Mouse (Mus musculus) stomach, postnatal 0 days (tissue): Measurements from ENCODE around the gene Jazf1. TPM values are rescaled to one million over a fixed set of nuclear protein-coding genes. Genes with fewer than 3 reads are reported as not detected.

Source experiments
- ATAC-seq: fragments of 200-750 bp; cut with Nextera tagmentation; 2 replicates; pipeline ENCODE4 v1.8.0; 2017; ENCODE audit not compliant: low FRiP score, low TSS enrichment
- DNase-seq: peaks from one replicate; pipeline ENCODE4 v3.0.0-alpha.2; 2016; ENCODE audit warnings: low spot score
- H3K27ac ChIP-seq: fragments of 300-500 bp; sonication (generic); replicated peaks from 2 replicates; pipeline ENCODE4 v1.5.1; 2014; ENCODE audit warnings: mild to moderate bottlenecking, control low read depth
- H3K27me3 ChIP-seq: fragments of 300-500 bp; sonication (generic); 2 replicates; pipeline ENCODE4 v1.6.1; 2014; ENCODE audit warnings: low read length; ENCODE audit not compliant: control insufficient read depth, insufficient read depth
- H3K36me3 ChIP-seq: fragments of 300-500 bp; sonication (generic); 2 replicates; pipeline ENCODE4 v1.6.1; 2014; ENCODE audit warnings: low read length, mixed read lengths; ENCODE audit not compliant: control insufficient read depth, insufficient read depth
- H3K4me1 ChIP-seq: fragments of 300-500 bp; sonication (generic); replicated peaks from 2 replicates; pipeline ENCODE4 v1.6.1; 2014; ENCODE audit warnings: antibody characterized with exemption; ENCODE audit not compliant: control insufficient read depth, insufficient read depth
- H3K4me2 ChIP-seq: fragments of 300-500 bp; sonication (generic); replicated peaks from 2 replicates; pipeline ENCODE4 v1.6.1; 2014; ENCODE audit warnings: low read depth, mild to moderate bottlenecking, control low read depth, moderate library complexity
- H3K4me3 ChIP-seq: fragments of 300-500 bp; sonication (generic); 2 replicates; pipeline ENCODE4 v1.5.1; 2014; ENCODE audit warnings: low read depth, low read length, control low read depth
- H3K9ac ChIP-seq: fragments of 300-500 bp; sonication (generic); 2 replicates; pipeline ENCODE4 v1.6.1; 2014; ENCODE audit warnings: mild to moderate bottlenecking, low read length, control low read depth, mixed read lengths
- H3K9me3 ChIP-seq: fragments of 300-500 bp; sonication (generic); 2 replicates; pipeline ENCODE4 v1.6.1; 2016; ENCODE audit warnings: low read length; ENCODE audit not compliant: control insufficient read depth
- CTCF ChIP-seq: IDR thresholded peaks from 2 replicates; pipeline ENCODE4 v1.5.1; 2016; ENCODE audit warnings: antibody characterized with exemption, low read depth, mild to moderate bottlenecking, moderate library complexity
- EP300 ChIP-seq: optimal IDR thresholded peaks from 2 replicates; pipeline ENCODE3; 2016; ENCODE audit warnings: antibody characterized with exemption
- WGBS: fragments of 180-500 bp; shearing (Covaris S2); extraction: QIAGEN DNeasy Blood & Tissue Kit; methylation state at CpG from one replicate; pipeline ENCODE4 v1.1.7; 2014; 5-methylcytosine and 5-hydroxymethylcytosine counted together
- polyA plus RNA-seq: library from polyadenylated mRNA; unstranded; fragments of >200 nt; fragmentation: Nextera tagmentation; extraction: Ambion mirVana; gene quantifications from 2 replicates; pipeline ENCODE4 v1.2.1, GENCODE M21; 2015

Gene Jazf1
- polyA plus RNA-seq, 1 experiment from 2014 or later: 5.1 TPM

- TF ChIP-seq CTCF (no peak), EP300 (no peak)
- no peaks in the 10 kb centered on the region for H3K4me1 ChIP-seq
- no peaks in the 10 kb centered on the region for H3K27me3 ChIP-seq
- H3K4me3 ChIP-seq: no peak overlapping the region
- no peak overlapping the region for H3K4me2 ChIP-seq
- ATAC-seq: no peak
- H3K36me3 ChIP-seq: no peaks in the 10 kb centered on the region
- H3K27ac ChIP-seq: no peak overlapping the region
- H3K9ac ChIP-seq: no peak overlapping the region
- H3K9me3 ChIP-seq: no peaks in the 10 kb centered on the region
- DNase-seq: no peak
- 43% methylated on average over 5 of the region's 5 CpGs for WGBS
These were observed 1.6 kb upstream of the Jazf1 start for GRCm38 (mm10) chr6:53069976-53070575.

- peak overlapping the region; percentile 69 for H3K9ac ChIP-seq
- H3K4me3 ChIP-seq: peak overlapping the region; percentile 75
- ATAC-seq (no peak; the same call in 1 of the 2 replicates), DNase-seq (no peak)
- TF ChIP-seq EP300: no peak
- no peak for TF ChIP-seq CTCF
- no peak overlapping the region for H3K27ac ChIP-seq
- H3K36me3 ChIP-seq: no peaks in the 10 kb centered on the region
- no peaks in the 10 kb centered on the region for H3K9me3 ChIP-seq
- no peaks in the 10 kb centered on the region for H3K27me3 ChIP-seq
- 5% methylated on average over 6 of the region's 6 CpGs for WGBS
- no peaks in the 10 kb centered on the region for H3K4me1 ChIP-seq
- peak overlapping the region; percentile 95 for H3K4me2 ChIP-seq
These were observed 396 bp upstream of the Jazf1 start for GRCm38 (mm10) chr6:53068875-53069178.

GRCm38 (mm10) chr6:53067446-53067988 lies 914 bp downstream of the Jazf1 start:
- Histone ChIP-seq H3K27me3 (no peaks in the 10 kb centered on the region), H3K4me1 (no peaks in the 10 kb centered on the region), H3K27ac (no peak overlapping the region), H3K9me3 (no peaks in the 10 kb centered on the region), H3K4me2 (peak overlapping the region; percentile 95), H3K36me3 (no peaks in the 10 kb centered on the region), H3K4me3 (peak overlapping the region; percentile 75), H3K9ac (peak overlapping the region; percentile 69)
- no peak for TF ChIP-seq CTCF
- TF ChIP-seq EP300: no peak
- 8% methylated on average over 36 of the region's 41 CpGs for WGBS
- ATAC-seq: peak; percentile 51
- DNase-seq: peak; percentile 30

GRCm38 (mm10) chr6:53066978-53067377 lies 1.5 kb downstream of the Jazf1 start:
- H3K27ac ChIP-seq: no peak overlapping the region
- H3K4me2 ChIP-seq: no peak overlapping the region
- ATAC-seq: no peak
- H3K4me1 ChIP-seq: no peaks in the 10 kb centered on the region
- no peaks in the 10 kb centered on the region for H3K36me3 ChIP-seq
- H3K27me3 ChIP-seq: no peaks in the 10 kb centered on the region
- no peak overlapping the region for H3K4me3 ChIP-seq
- TF ChIP-seq EP300 (no peak), CTCF (no peak)
- 65% methylated on average over 3 of the region's 3 CpGs for WGBS
- H3K9ac ChIP-seq: no peak overlapping the region
- no peak for DNase-seq
- H3K9me3 ChIP-seq: no peaks in the 10 kb centered on the region

GRCm38 (mm10) chr6:53064070-53064469 lies 4.4 kb downstream of the Jazf1 start:
- H3K4me1 ChIP-seq: no peaks in the 10 kb centered on the region
- DNase-seq (no peak), ATAC-seq (no peak)
- no peak overlapping the region for H3K4me3 ChIP-seq
- no peaks in the 10 kb centered on the region for H3K9me3 ChIP-seq
- WGBS: 81% methylated on average over 4 of the region's 4 CpGs
- H3K4me2 ChIP-seq: no peak overlapping the region
- H3K27ac ChIP-seq: no peak overlapping the region
- no peaks in the 10 kb centered on the region for H3K27me3 ChIP-seq
- H3K36me3 ChIP-seq: no peaks in the 10 kb centered on the region
- TF ChIP-seq CTCF (no peak), EP300 (no peak)
- no peak overlapping the region for H3K9ac ChIP-seq

- H3K4me3 ChIP-seq: no peak overlapping the region
- no peak overlapping the region for H3K9ac ChIP-seq
- no peaks in the 10 kb centered on the region for H3K9me3 ChIP-seq
- H3K4me2 ChIP-seq: no peak overlapping the region
- H3K4me1 ChIP-seq: no peaks in the 10 kb centered on the region
- H3K27ac ChIP-seq: no peak overlapping the region
- no peaks in the 10 kb centered on the region for H3K36me3 ChIP-seq
- ATAC-seq (no peak), DNase-seq (no peak)
- no peak for TF ChIP-seq CTCF
- TF ChIP-seq EP300: no peak
- no peaks in the 10 kb centered on the region for H3K27me3 ChIP-seq
- 37% methylated on average over 2 of the region's 2 CpGs for WGBS
These were observed 13.5 kb downstream of the Jazf1 start for GRCm38 (mm10) chr6:53054909-53055308.
